Mouse (Mus musculus): ENCODE results near the gene Ctsm.
"Not testable (repeated sequence)": the region's sequence is repeated elsewhere in the genome, so short reads cannot be mapped to it uniquely, and the experiment has no call there.

Ctsm gene

DNA sequence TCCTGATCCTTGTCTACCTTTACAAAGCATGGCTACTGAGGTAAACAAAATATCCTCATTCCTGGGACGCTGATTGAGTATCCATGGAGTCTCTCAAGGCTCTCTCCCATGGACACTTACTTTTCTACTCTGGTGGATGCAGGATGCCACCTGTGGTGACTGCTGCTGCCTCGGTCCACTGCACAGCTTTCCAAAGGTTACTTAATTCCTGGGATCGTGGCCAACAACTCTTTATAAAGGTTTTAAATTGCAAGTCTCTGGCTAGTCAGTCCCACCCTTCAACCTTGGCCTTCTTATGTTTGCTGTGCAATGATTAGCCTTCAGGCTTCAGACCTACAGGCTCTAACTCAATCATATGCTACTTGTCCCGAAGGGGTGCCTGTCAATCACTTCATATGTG, at the start of gene Ctsm:
Ctsm (minus strand) TSS at position 209 of the 400 bp plus-strand sequence.
- DNase-seq = no peak

GRCm38 (mm10) chr13:61570027-61570426, 28.4 kb upstream of the Ctsm start, which contains the start of gene Cts3:
Cts3 (minus strand) TSS chr13:61570127.
- DNase-seq = no peak

- not testable (repeated sequence) for DNase-seq
Measured at GRCm38 (mm10) chr13:61568074-61568473, 26.4 kb upstream of the Ctsm start, which contains the start of gene Gm49352. Gm49352 (minus strand) TSS chr13:61568174.

All from thymus, postnatal 36 days (tissue).